In the genomic region with DNA sequence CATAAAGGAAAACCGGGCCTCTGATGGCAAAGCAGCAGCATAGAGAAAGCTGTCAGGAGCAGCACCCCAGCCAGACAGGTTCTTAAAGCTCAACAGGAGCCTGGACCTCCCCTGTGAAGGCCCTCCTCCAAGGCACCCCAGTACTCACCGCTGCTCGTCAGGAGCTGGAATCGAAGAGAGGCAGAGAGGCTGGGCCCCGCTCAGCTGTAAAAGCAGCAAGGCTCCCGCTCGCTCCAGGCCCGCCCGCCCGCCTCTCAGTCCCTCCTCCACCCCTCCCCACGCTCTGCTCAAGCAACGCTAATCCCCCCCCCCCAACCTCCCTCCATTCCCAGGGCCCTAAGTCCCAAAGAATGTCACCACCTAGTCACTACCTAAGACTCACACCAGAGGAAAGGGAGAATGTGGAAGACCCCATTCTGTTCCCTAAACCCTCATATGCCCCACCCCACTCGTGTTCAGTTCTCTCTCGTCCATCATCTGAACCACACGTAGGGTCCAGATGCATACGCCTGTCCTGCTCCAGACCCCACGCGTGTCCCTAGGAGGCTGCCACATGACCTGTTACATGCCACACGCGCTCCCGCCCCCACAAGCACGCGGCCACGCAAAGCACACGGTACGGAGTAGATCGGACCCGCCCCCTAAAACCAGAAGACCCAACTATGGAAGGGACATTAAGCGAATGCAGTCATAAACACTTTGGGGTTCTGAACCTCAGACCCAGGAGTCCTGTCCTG, we compare ENCODE assay signal across 8 mouse cellular contexts. TPM values are rescaled to one million over a fixed set of nuclear protein-coding genes. Genes with fewer than 3 reads are reported as not detected.
DNase-seq lines count a peak whose midpoint lies in the region; ATAC-seq and TF ChIP-seq lines count a peak whose summit lies in the region.

No protein-coding gene starts in this region.

- ATAC-seq in heart, embryonic 13.5 days (ENCODE audit: extremely low read depth, insufficient number of reproducible peaks, low FRiP score, low TSS enrichment), result no peak
- ATAC-seq in forebrain, embryonic 13.5 days, result no peak
- ATAC-seq in midbrain, embryonic 11.5 days (ENCODE audit: low FRiP score), result no peak

- intact Hi-C loops in heart, postnatal 14 days (cut with DNase I), result loop anchor here (2.0 kb wide), 1 partner anchor 15 kb away; no protein-coding TSS in a partner anchor

- peaks cover 11% of the 10 kb centered on the region for H3K36me3 ChIP-seq in heart, embryonic 13.5 days
- H3K36me3 ChIP-seq in forebrain, embryonic 13.5 days (ENCODE audit: poor library complexity, severe bottlenecking), result peaks cover 13% of the 10 kb centered on the region
- H3K36me3 ChIP-seq in midbrain, embryonic 11.5 days (ENCODE audit: control insufficient read depth, insufficient read depth, low read length), result no peaks in the 10 kb centered on the region

- H3K4me1 ChIP-seq in heart, embryonic 13.5 days, result peaks cover 31% of the 10 kb centered on the region
- peaks cover 22% of the 10 kb centered on the region for H3K4me1 ChIP-seq in bone marrow macrophage, adult 2 months (ENCODE audit: control insufficient read depth, insufficient read depth, low read length)
- peaks cover 74% of the 10 kb centered on the region for H3K4me1 ChIP-seq in forebrain, embryonic 13.5 days
- peaks cover 43% of the 10 kb centered on the region for H3K4me1 ChIP-seq in midbrain, embryonic 11.5 days (ENCODE audit: control insufficient read depth, insufficient read depth, low read length)

- no peak for DNase-seq in heart, postnatal 14 days
- no peak for DNase-seq in midbrain, embryonic 11.5 days (ENCODE audit: low spot score, missing footprints)
- no peak for DNase-seq in layer of hippocampus, adult 18-20 months (ENCODE audit: low spot score in 2 of 2)
- DNase-seq in embryo, embryonic 10.5 days (ENCODE audit: low spot score), result no peak
- no peak for DNase-seq in adrenal gland, postnatal 36 days

- no peak for TF ChIP-seq CTCF in bone marrow macrophage, adult 2 months (IDR thresholded peaks at IDR 0.05; ENCODE audit: low read depth, low read length)

- H3K4me3 ChIP-seq in heart, embryonic 13.5 days, result peak overlapping the region; percentile 79
- peak overlapping the region; percentile 89; the same call in 1 of the 2 replicates for H3K4me3 ChIP-seq in bone marrow macrophage, adult 2 months (ENCODE audit: insufficient read depth, low read length)
- H3K4me3 ChIP-seq in forebrain, embryonic 13.5 days, result peak overlapping the region; percentile 75
- H3K4me3 ChIP-seq in midbrain, embryonic 11.5 days (ENCODE audit: low read depth, low read length), result peak overlapping the region; percentile 24

- peak overlapping the region; percentile 98 for H3K4me2 ChIP-seq in heart, embryonic 13.5 days
- peak overlapping the region; percentile 100 for H3K4me2 ChIP-seq in forebrain, embryonic 13.5 days
- peak overlapping the region; percentile 100 for H3K4me2 ChIP-seq in midbrain, embryonic 11.5 days

- WGBS in heart, embryonic 13.5 days, result 7% methylated on average over 27 of the region's 29 CpGs
- 3% methylated on average over 27 of the region's 29 CpGs for WGBS in forebrain, embryonic 13.5 days
- 3% methylated on average over 25 of the region's 29 CpGs for WGBS in midbrain, embryonic 11.5 days

- peaks cover 64% of the 10 kb centered on the region for H3K27me3 ChIP-seq in heart, embryonic 13.5 days (replicated peaks)
- H3K27me3 ChIP-seq in forebrain, embryonic 13.5 days, result peaks cover 34% of the 10 kb centered on the region
- peaks cover 15% of the 10 kb centered on the region for H3K27me3 ChIP-seq in midbrain, embryonic 11.5 days (ENCODE audit: control insufficient read depth, insufficient read depth, low read length)

- H3K9me3 ChIP-seq in heart, embryonic 13.5 days, result no peaks in the 10 kb centered on the region
- no peaks in the 10 kb centered on the region for H3K9me3 ChIP-seq in forebrain, embryonic 13.5 days (replicated peaks)
- no peaks in the 10 kb centered on the region for H3K9me3 ChIP-seq in midbrain, embryonic 11.5 days (ENCODE audit: control insufficient read depth, low read length)

- H3K9ac ChIP-seq in heart, embryonic 13.5 days, result no peak overlapping the region
- peak overlapping the region; percentile 83 for H3K9ac ChIP-seq in forebrain, embryonic 13.5 days
- H3K9ac ChIP-seq in midbrain, embryonic 11.5 days (ENCODE audit: low read length), result peak overlapping the region; percentile 44

- no peak overlapping the region for H3K27ac ChIP-seq in heart, embryonic 13.5 days (replicated peaks)
- no peak overlapping the region for H3K27ac ChIP-seq in bone marrow macrophage, adult 2 months (ENCODE audit: insufficient read depth, low read depth, low read length)
- peak overlapping the region; percentile 95 for H3K27ac ChIP-seq in forebrain, embryonic 13.5 days
- H3K27ac ChIP-seq in midbrain, embryonic 11.5 days (ENCODE audit: low read depth, low read length), result no peak overlapping the region

- TF ChIP-seq POLR2A in bone marrow macrophage, adult 2 months (IDR thresholded peaks at IDR 0.05; ENCODE audit: borderline replicate concordance, low read depth, low read length), result no peak

RNA-seq across cellular contexts. Expression of gene Psd, which starts 0.8 kb away (rescaled TPM):
- 4.3 and 5.6 TPM in 2 replicates for polyA plus RNA-seq in heart, embryonic 13.5 days (2015; fragmentation: Nextera tagmentation; extraction: Ambion mirVana)
- total RNA-seq in heart, postnatal 14 days (2021), result 1 to 10 TPM; 1.7 to 1.9 TPM
- 0.71 TPM in 1 of 2 replicates, not detected in the other for polyA plus RNA-seq in bone marrow macrophage, adult 2 months (2012; ENCODE audit: insufficient read depth, insufficient read length, missing spikeins)
- 31.0 and 34.8 TPM in 2 replicates for polyA plus RNA-seq in forebrain, embryonic 13.5 days (2015; fragmentation: Nextera tagmentation; extraction: Ambion mirVana)
- polyA plus RNA-seq in midbrain, embryonic 11.5 days (2014; fragmentation: Nextera tagmentation; extraction: Ambion mirVana), result 10.7 and 11.0 TPM in 2 replicates
- 100 to 1,000 TPM; 799 to 877 TPM for total RNA-seq in layer of hippocampus, adult 18-20 months (2021)
- 1 to 10 TPM; 6.0 to 7.5 TPM for total RNA-seq in adrenal gland, postnatal 36 days (2021)

RNA-seq across cellular contexts. Expression of gene Fbxl15, which starts 1.8 kb away (rescaled TPM):
- 9.5 and 10.2 TPM in 2 replicates for polyA plus RNA-seq in heart, embryonic 13.5 days (2015; fragmentation: Nextera tagmentation; extraction: Ambion mirVana)
- 1 to 10 TPM; 5.5 to 6.9 TPM for total RNA-seq in heart, postnatal 14 days (2021)
- polyA plus RNA-seq in bone marrow macrophage, adult 2 months (2012; ENCODE audit: insufficient read depth, insufficient read length, missing spikeins), result 6.9 and 8.9 TPM in 2 replicates
- polyA plus RNA-seq in forebrain, embryonic 13.5 days (2015; fragmentation: Nextera tagmentation; extraction: Ambion mirVana), result 30.8 and 32.8 TPM in 2 replicates
- 20.0 and 25.5 TPM in 2 replicates for polyA plus RNA-seq in midbrain, embryonic 11.5 days (2014; fragmentation: Nextera tagmentation; extraction: Ambion mirVana)
- total RNA-seq in layer of hippocampus, adult 18-20 months (2021), result 10 to 100 TPM; 30.7 to 31.5 TPM
- total RNA-seq in adrenal gland, postnatal 36 days (2021), result 10 to 100 TPM in 1 of 2 experiments, 1 to 10 TPM in 1; 9.2 to 10.0 TPM

RNA-seq across cellular contexts. Expression of gene Cuedc2, which starts 12.3 kb away (rescaled TPM):
- 114 and 131 TPM in 2 replicates for polyA plus RNA-seq in heart, embryonic 13.5 days (2015; fragmentation: Nextera tagmentation; extraction: Ambion mirVana)
- 10 to 100 TPM; 88.0 to 89.6 TPM for total RNA-seq in heart, postnatal 14 days (2021)
- polyA plus RNA-seq in bone marrow macrophage, adult 2 months (2012; ENCODE audit: insufficient read depth, insufficient read length, missing spikeins), result 136 and 163 TPM in 2 replicates
- 304 and 309 TPM in 2 replicates for polyA plus RNA-seq in forebrain, embryonic 13.5 days (2015; fragmentation: Nextera tagmentation; extraction: Ambion mirVana)
- polyA plus RNA-seq in midbrain, embryonic 11.5 days (2014; fragmentation: Nextera tagmentation; extraction: Ambion mirVana), result 215 and 221 TPM in 2 replicates
- total RNA-seq in layer of hippocampus, adult 18-20 months (2021), result 100 to 1,000 TPM; 179 to 182 TPM
- total RNA-seq in adrenal gland, postnatal 36 days (2021), result 10 to 100 TPM; 74.7 to 77.8 TPM

RNA-seq across cellular contexts. Expression of gene Mfsd13a, which starts 14.7 kb away (rescaled TPM):
- 4.5 and 5.2 TPM in 2 replicates for polyA plus RNA-seq in heart, embryonic 13.5 days (2015; fragmentation: Nextera tagmentation; extraction: Ambion mirVana)
- 1 to 10 TPM; 2.9 to 3.6 TPM for total RNA-seq in heart, postnatal 14 days (2021)
- 23.2 and 25.5 TPM in 2 replicates for polyA plus RNA-seq in bone marrow macrophage, adult 2 months (2012; ENCODE audit: insufficient read depth, insufficient read length, missing spikeins)
- polyA plus RNA-seq in forebrain, embryonic 13.5 days (2015; fragmentation: Nextera tagmentation; extraction: Ambion mirVana), result 7.6 and 7.8 TPM in 2 replicates
- 4.3 and 5.5 TPM in 2 replicates for polyA plus RNA-seq in midbrain, embryonic 11.5 days (2014; fragmentation: Nextera tagmentation; extraction: Ambion mirVana)
- total RNA-seq in layer of hippocampus, adult 18-20 months (2021), result 10 to 100 TPM; 28.2 to 29.0 TPM
- 1 to 10 TPM; 5.2 to 7.5 TPM for total RNA-seq in adrenal gland, postnatal 36 days (2021)

RNA-seq across cellular contexts. Expression of gene Nfkb2, which starts 22.1 kb away (rescaled TPM):
- 6.3 and 7.2 TPM in 2 replicates for polyA plus RNA-seq in heart, embryonic 13.5 days (2015; fragmentation: Nextera tagmentation; extraction: Ambion mirVana)
- 10 to 100 TPM; 15.5 to 16.6 TPM for total RNA-seq in heart, postnatal 14 days (2021)
- polyA plus RNA-seq in bone marrow macrophage, adult 2 months (2012; ENCODE audit: insufficient read depth, insufficient read length, missing spikeins), result 44.7 and 51.7 TPM in 2 replicates
- polyA plus RNA-seq in forebrain, embryonic 13.5 days (2015; fragmentation: Nextera tagmentation; extraction: Ambion mirVana), result 1.1 and 1.5 TPM in 2 replicates
- 3.2 and 3.9 TPM in 2 replicates for polyA plus RNA-seq in midbrain, embryonic 11.5 days (2014; fragmentation: Nextera tagmentation; extraction: Ambion mirVana)
- total RNA-seq in layer of hippocampus, adult 18-20 months (2021), result 1 to 10 TPM; 2.2 to 2.3 TPM
- 10 to 100 TPM; 39.9 to 42.6 TPM for total RNA-seq in adrenal gland, postnatal 36 days (2021)

Comparison
In these comparisons a context has a peak if more than half of its experiments do, and no peak if none do; other contexts are left out.
1. H3K4me3 ChIP-seq: peak in every context shown above with its lines; median percentile 89 in bone marrow macrophage, adult 2 months; 79 in heart, embryonic 13.5 days; 75 in forebrain, embryonic 13.5 days; 24 in midbrain, embryonic 11.5 days.